Mouse (Mus musculus) hindbrain, embryonic 16.5 days (tissue): ENCODE results near the gene Ccnq. TPM values are rescaled to one million over a fixed set of nuclear protein-coding genes. Genes with fewer than 3 reads are reported as not detected.
"Not testable (repeated sequence)": the region's sequence is repeated elsewhere in the genome, so short reads cannot be mapped to it uniquely, and the experiment has no call there.

Source experiments
- ATAC-seq: fragments of 200-750 bp; cut with Nextera tagmentation; 2 replicates; pipeline ENCODE4 v1.8.0; 2017; ENCODE audit warnings: moderate TSS enrichment, moderate library complexity
- H3K27ac ChIP-seq: fragments of 300-500 bp; sonication (generic); 2 replicates; pipeline ENCODE4 v1.5.1; 2014; ENCODE audit warnings: low read depth, mild to moderate bottlenecking, control low read depth, low read length, moderate library complexity
- H3K27me3 ChIP-seq: fragments of 300-500 bp; sonication (generic); replicated peaks from 2 replicates; pipeline ENCODE4 v1.6.1; 2014; ENCODE audit warnings: low read length; ENCODE audit not compliant: control insufficient read depth, insufficient read depth
- H3K36me3 ChIP-seq: fragments of 300-500 bp; sonication (generic); 2 replicates; pipeline ENCODE4 v1.6.1; 2014; ENCODE audit warnings: mild to moderate bottlenecking, low read length, moderate library complexity, mixed read lengths; ENCODE audit not compliant: control insufficient read depth, insufficient read depth
- H3K4me1 ChIP-seq: fragments of 300-500 bp; sonication (generic); 2 replicates; pipeline ENCODE4 v1.6.1; 2014; ENCODE audit warnings: low read depth, low read length; ENCODE audit not compliant: control insufficient read depth, insufficient read depth
- H3K4me2 ChIP-seq: fragments of 300-500 bp; sonication (generic); 2 replicates; pipeline ENCODE4 v1.6.1; 2014; ENCODE audit warnings: mild to moderate bottlenecking, low read length, control low read depth, moderate library complexity
- H3K4me3 ChIP-seq: fragments of 300-500 bp; sonication (generic); 2 replicates; pipeline ENCODE4 v1.5.1; 2014; ENCODE audit warnings: mild to moderate bottlenecking, low read length, control low read depth, moderate library complexity
- H3K9ac ChIP-seq: fragments of 300-500 bp; sonication (generic); 2 replicates; pipeline ENCODE4 v1.6.1; 2014; ENCODE audit warnings: low read depth, mild to moderate bottlenecking, control low read depth, low read length, moderate library complexity
- H3K9me3 ChIP-seq: fragments of 300-500 bp; sonication (generic); 2 replicates; pipeline ENCODE4 v1.6.1; 2014; ENCODE audit warnings: mild to moderate bottlenecking, low read length, moderate library complexity; ENCODE audit not compliant: control insufficient read depth
- WGBS: fragments of 180-500 bp; shearing (Covaris S2); extraction: QIAGEN DNeasy Blood & Tissue Kit; methylation state at CpG from one replicate; pipeline ENCODE4 v1.1.7; 2014; 5-methylcytosine and 5-hydroxymethylcytosine counted together
- polyA plus RNA-seq: library from polyadenylated mRNA; unstranded; fragments of >200 nt; fragmentation: Nextera tagmentation; extraction: Ambion mirVana; gene quantifications from 2 replicates; pipeline ENCODE4 v1.2.1, GENCODE M21; 2015

Gene Ccnq
- polyA plus RNA-seq, 1 experiment from 2014 or later, result 29.6 TPM

- H3K4me1 ChIP-seq, result peaks cover 2% of the 10 kb centered on the region; the same call in 1 of the 2 replicates
- no peak overlapping the region for H3K4me3 ChIP-seq
- no peaks in the 10 kb centered on the region for H3K27me3 ChIP-seq
- WGBS, result 93% methylated on average over 6 of the region's 6 CpGs
- H3K9ac ChIP-seq, result no peak overlapping the region
- no peak overlapping the region for H3K4me2 ChIP-seq
- no peak overlapping the region for H3K27ac ChIP-seq
- H3K36me3 ChIP-seq, result no peaks in the 10 kb centered on the region
- no peak for ATAC-seq
- H3K9me3 ChIP-seq, result no peaks in the 10 kb centered on the region
These were observed 14.7 kb upstream of the Ccnq start for GRCm38 (mm10) chr11:78766069-78766830.

GRCm38 (mm10) chr11:78764820-78765219 lies 13.3 kb upstream of the Ccnq start:
- Histone ChIP-seq H3K4me3 (no peak overlapping the region), H3K9me3 (no peaks in the 10 kb centered on the region), H3K36me3 (no peaks in the 10 kb centered on the region), H3K27me3 (no peaks in the 10 kb centered on the region), H3K4me1 (peaks cover 2% of the 10 kb centered on the region; the same call in 1 of the 2 replicates), H3K27ac (no peak overlapping the region), H3K9ac (no peak overlapping the region), H3K4me2 (no peak overlapping the region)
- no peak for ATAC-seq
- 82% methylated on average over 6 of the region's 6 CpGs for WGBS

- Histone ChIP-seq H3K4me3 (no peak overlapping the region), H3K4me2 (no peak overlapping the region), H3K27ac (no peak overlapping the region), H3K9ac (no peak overlapping the region), H3K27me3 (no peaks in the 10 kb centered on the region), H3K36me3 (no peaks in the 10 kb centered on the region), H3K9me3 (no peaks in the 10 kb centered on the region), H3K4me1 (peaks cover 2% of the 10 kb centered on the region; the same call in 1 of the 2 replicates)
- 77% methylated on average over 8 of the region's 8 CpGs for WGBS
- no peak for ATAC-seq
These were observed 12.8 kb upstream of the Ccnq start for GRCm38 (mm10) chr11:78764304-78764703.

DNA sequence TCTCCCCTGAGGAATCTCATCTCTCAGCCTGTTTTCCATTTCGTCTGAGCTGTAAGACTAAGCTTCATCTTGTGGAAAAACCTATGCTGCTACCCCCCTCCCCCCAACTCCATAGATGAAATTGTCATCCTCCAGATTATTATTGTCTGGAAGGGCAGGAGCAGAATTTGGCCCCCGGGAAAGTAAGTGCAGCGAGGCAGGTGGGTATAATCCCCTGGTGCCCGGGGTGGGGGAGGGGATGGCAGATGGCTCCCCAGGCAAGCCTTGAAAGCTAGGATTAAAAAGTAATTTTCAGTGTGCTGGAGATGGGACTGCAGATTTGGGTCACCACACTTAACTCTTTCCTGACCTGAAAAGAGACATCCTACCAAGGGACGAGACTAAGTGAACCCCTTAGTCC lies 10.7 kb upstream of the Ccnq start:
- Histone ChIP-seq H3K4me2 (no peak overlapping the region), H3K4me3 (no peak overlapping the region), H3K9ac (no peak overlapping the region), H3K4me1 (peaks cover 2% of the 10 kb centered on the region; the same call in 1 of the 2 replicates), H3K27me3 (no peaks in the 10 kb centered on the region), H3K27ac (no peak overlapping the region), H3K9me3 (no peaks in the 10 kb centered on the region), H3K36me3 (no peaks in the 10 kb centered on the region)
- ATAC-seq, result no peak
- WGBS, result 32% methylated on average over 5 of the region's 5 CpGs

GRCm38 (mm10) chr11:78761086-78761485 lies 9.6 kb upstream of the Ccnq start:
- no peak overlapping the region for H3K4me3 ChIP-seq
- no peak for ATAC-seq

DNA sequence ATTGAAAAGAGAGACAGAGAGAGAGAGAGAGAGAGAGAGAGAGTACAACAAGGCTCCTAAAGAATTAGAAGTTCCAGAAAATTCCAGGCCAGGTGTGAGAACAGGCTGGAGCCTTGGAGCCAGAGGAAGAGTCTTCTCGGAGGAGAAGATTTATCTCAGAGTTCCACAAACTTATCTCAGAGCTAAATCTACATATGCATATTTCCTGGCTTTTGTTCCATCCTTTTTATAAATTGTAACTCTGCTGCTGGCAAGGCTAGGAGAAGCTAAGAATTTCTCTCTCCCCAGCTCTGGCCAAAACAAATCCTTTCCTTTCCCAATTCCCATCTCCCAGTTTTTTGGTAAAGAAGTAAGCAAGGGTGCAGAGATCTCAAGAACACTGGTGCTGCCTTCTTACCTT lies 3.8 kb upstream of the Ccnq start:
- H3K27ac ChIP-seq, result no peak overlapping the region

More at GRCm38 (mm10) chr11:78761086-78761485, 9.6 kb upstream of the Ccnq start:
- Histone ChIP-seq H3K27me3 (no peaks in the 10 kb centered on the region), H3K27ac (no peak overlapping the region), H3K9ac (no peak overlapping the region), H3K36me3 (no peaks in the 10 kb centered on the region), H3K4me1 (peaks cover 2% of the 10 kb centered on the region; the same call in 1 of the 2 replicates), H3K9me3 (no peaks in the 10 kb centered on the region), H3K4me2 (no peak overlapping the region)
- WGBS, result 44% methylated on average over 9 of the region's 9 CpGs

GRCm38 (mm10) chr11:78754177-78754576 lies 2.6 kb upstream of the Ccnq start:
- not testable (repeated sequence) for H3K4me2 ChIP-seq, H3K27ac ChIP-seq, H3K4me3 ChIP-seq, H3K4me1 ChIP-seq, ATAC-seq, H3K9ac ChIP-seq, H3K36me3 ChIP-seq, H3K9me3 ChIP-seq, H3K27me3 ChIP-seq
- 74% methylated on average over 1 of the region's 1 CpGs for WGBS

More for the DNA sequence above, 3.8 kb upstream of the Ccnq start:
- H3K4me2 ChIP-seq, result no peak overlapping the region
- H3K4me3 ChIP-seq, result no peak overlapping the region
- ATAC-seq, result no peak
- peaks cover 2% of the 10 kb centered on the region; the same call in 1 of the 2 replicates for H3K4me1 ChIP-seq
- H3K9me3 ChIP-seq, result no peaks in the 10 kb centered on the region
- WGBS, result 88% methylated on average over 1 of the region's 1 CpGs
- H3K36me3 ChIP-seq, result no peaks in the 10 kb centered on the region
- H3K9ac ChIP-seq, result no peak overlapping the region
- H3K27me3 ChIP-seq, result no peaks in the 10 kb centered on the region

- peaks cover 2% of the 10 kb centered on the region; the same call in 1 of the 2 replicates for H3K36me3 ChIP-seq
- H3K9ac ChIP-seq, result no peak overlapping the region
- WGBS, result 68% methylated on average over 1 of the region's 1 CpGs
- H3K27me3 ChIP-seq, result no peaks in the 10 kb centered on the region
- no peaks in the 10 kb centered on the region for H3K9me3 ChIP-seq
- H3K4me2 ChIP-seq, result no peak overlapping the region
- no peak overlapping the region for H3K27ac ChIP-seq
- no peak for ATAC-seq
- H3K4me1 ChIP-seq, result peaks cover 2% of the 10 kb centered on the region; the same call in 1 of the 2 replicates
- H3K4me3 ChIP-seq, result no peak overlapping the region
These were observed 1.7 kb upstream of the Ccnq start for GRCm38 (mm10) chr11:78753183-78753582.

DNA sequence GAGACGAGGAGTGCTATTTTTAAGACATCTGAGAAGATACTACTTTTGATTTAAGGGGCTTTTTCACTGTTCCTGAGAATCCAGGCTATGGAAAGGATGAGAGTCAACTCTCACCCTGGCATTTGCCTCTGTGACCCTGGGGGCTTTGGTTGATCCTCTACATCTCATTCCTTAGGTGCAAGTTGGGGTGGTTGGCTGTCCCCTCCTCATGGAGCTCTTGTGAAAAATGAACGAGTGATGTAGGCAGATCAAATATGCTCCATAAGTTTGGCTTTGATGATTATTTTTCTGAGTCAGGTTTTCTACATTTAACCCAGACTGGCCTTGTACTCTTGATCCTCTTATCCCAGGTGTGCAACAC lies 294 bp upstream of the Ccnq start:
- ATAC-seq, result peak; percentile 28; the same call in 1 of the 2 replicates
- H3K27ac ChIP-seq, result peak overlapping the region; percentile 84
- peak overlapping the region; percentile 75 for H3K4me2 ChIP-seq
- peaks cover 2% of the 10 kb centered on the region; the same call in 1 of the 2 replicates for H3K36me3 ChIP-seq
- H3K4me1 ChIP-seq, result peaks cover 2% of the 10 kb centered on the region; the same call in 1 of the 2 replicates
- H3K4me3 ChIP-seq, result peak overlapping the region; percentile 56
- H3K9me3 ChIP-seq, result no peaks in the 10 kb centered on the region
- WGBS, result 4% methylated on average over 2 of the region's 2 CpGs
- H3K27me3 ChIP-seq, result no peaks in the 10 kb centered on the region
- peak overlapping the region; percentile 70 for H3K9ac ChIP-seq
